Mouse (Mus musculus): ENCODE results near the gene Aven. TPM values are rescaled to one million over a fixed set of nuclear protein-coding genes. Genes with fewer than 3 reads are reported as not detected.
A peak's percentile ranks its signal among the peaks of the same experiment; 100 is the strongest.

Aven gene
- total and polyA plus RNA-seq, 2 experiments from 2014 or later = 3.2 to 4.3 TPM

DNA sequence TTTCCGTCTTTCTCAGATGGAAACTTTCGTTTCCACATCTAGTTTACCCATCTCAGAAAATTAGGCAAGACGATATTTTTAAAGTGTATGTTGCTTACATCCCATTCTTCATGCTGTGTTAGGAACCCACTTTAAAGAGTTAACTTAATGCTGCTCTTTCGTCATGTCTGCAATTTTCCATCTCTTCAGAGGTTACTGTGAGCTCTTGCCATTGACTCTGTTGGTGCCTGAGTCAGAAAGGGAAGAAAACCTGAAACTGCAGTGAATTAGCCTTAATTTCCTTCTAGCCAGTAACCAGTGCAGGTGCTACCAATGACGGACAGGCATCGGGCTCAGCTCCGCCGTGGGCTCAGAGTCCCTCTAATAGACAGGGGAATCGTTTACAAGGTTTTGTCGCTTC, 63.8 kb downstream of the Aven start:
- Histone ChIP-seq H3K27me3 (ENCODE audit: insufficient read depth, low read length) (no peaks in the 10 kb centered on the region), H3K36me3 (ENCODE audit: insufficient read depth) (no peaks in the 10 kb centered on the region), H3K9me3 (ENCODE audit: low read length) (no peaks in the 10 kb centered on the region), H3K9ac (no peak overlapping the region), H3K4me1 (ENCODE audit: insufficient read depth) (no peaks in the 10 kb centered on the region), H3K4me3 (ENCODE audit: low read depth, low read length) (no peak overlapping the region), H3K4me2 (ENCODE audit: low read depth) (no peak overlapping the region), H3K27ac (ENCODE audit: low read depth, low read length) (no peak overlapping the region)
- ATAC-seq = no peak
- no peak for TF ChIP-seq CTCF (IDR thresholded peaks at IDR 0.05; ENCODE audit: low read depth)
- WGBS = 90% methylated on average over 10 of the region's 10 CpGs
- DNase-seq = no peak

- no peak for TF ChIP-seq CTCF (IDR thresholded peaks at IDR 0.05; ENCODE audit: low read depth)
- Histone ChIP-seq H3K9me3 (ENCODE audit: low read length) (no peaks in the 10 kb centered on the region), H3K4me3 (ENCODE audit: low read depth, low read length) (no peak overlapping the region), H3K4me2 (ENCODE audit: low read depth) (no peak overlapping the region), H3K27ac (ENCODE audit: low read depth, low read length) (no peak overlapping the region), H3K36me3 (ENCODE audit: insufficient read depth) (no peaks in the 10 kb centered on the region), H3K4me1 (ENCODE audit: insufficient read depth) (no peaks in the 10 kb centered on the region), H3K27me3 (ENCODE audit: insufficient read depth, low read length) (no peaks in the 10 kb centered on the region), H3K9ac (no peak overlapping the region)
- DNase-seq (no peak), ATAC-seq (no peak)
Observed at GRCm38 (mm10) chr2:112557453-112557852, 64.7 kb downstream of the Aven start.

DNA sequence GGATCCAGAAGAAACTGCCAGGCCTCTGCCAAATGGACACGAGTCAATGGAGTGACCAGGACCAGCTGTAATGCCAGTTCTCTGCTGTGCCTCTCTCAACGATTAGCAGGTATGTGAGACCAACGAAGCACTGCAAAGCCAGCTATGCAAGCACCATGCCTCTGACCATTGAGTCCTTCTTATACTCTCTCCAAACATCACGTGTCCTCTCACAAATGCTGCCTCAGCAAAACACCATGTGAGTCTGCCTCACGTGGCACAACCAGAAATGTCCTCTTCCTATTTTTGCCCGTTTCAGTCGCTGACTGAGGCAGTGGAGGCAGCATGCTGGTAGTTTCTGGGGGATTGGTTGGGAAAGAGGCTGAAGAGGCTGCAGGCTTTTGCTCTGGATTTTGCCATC, 68.8 kb downstream of the Aven start:
- TF ChIP-seq CTCF (IDR thresholded peaks at IDR 0.05; ENCODE audit: low read depth) = no peak
- no peaks in the 10 kb centered on the region for H3K36me3 ChIP-seq (ENCODE audit: insufficient read depth)

DNA sequence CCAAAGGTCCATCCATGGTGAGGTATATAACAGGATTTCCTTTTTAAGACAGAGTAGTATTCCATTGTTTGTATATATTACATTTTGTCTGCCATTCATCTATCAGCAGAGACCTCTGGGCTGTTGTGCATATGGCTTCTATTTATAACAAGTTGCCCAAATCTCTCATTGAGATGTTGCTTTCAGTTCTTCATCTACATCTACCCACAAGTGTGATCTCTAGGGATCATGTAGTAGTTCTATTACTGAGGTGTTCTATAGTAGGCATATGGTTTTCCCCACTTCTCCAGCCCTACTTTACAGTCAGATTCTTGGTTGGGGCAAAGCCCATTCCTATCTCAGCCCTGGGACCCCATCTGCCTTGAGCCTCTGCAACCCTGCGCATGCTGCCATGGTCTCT, 72.3 kb downstream of the Aven start:
- WGBS = 96% methylated on average over 1 of the region's 1 CpGs
- no peak for TF ChIP-seq CTCF (IDR thresholded peaks at IDR 0.05; ENCODE audit: low read depth)

More for the DNA sequence above, 68.8 kb downstream of the Aven start:
- no peak overlapping the region for H3K4me3 ChIP-seq (ENCODE audit: low read depth, low read length)
- no peak overlapping the region for H3K27ac ChIP-seq (ENCODE audit: low read depth, low read length)
- H3K9me3 ChIP-seq (ENCODE audit: low read length) = no peaks in the 10 kb centered on the region
- H3K27me3 ChIP-seq (ENCODE audit: insufficient read depth, low read length) = no peaks in the 10 kb centered on the region
- H3K9ac ChIP-seq = no peak overlapping the region
- 93% methylated on average over 7 of the region's 7 CpGs for WGBS
- no peaks in the 10 kb centered on the region for H3K4me1 ChIP-seq (ENCODE audit: insufficient read depth)
- no peak for ATAC-seq
- no peak for DNase-seq
- no peak overlapping the region for H3K4me2 ChIP-seq (ENCODE audit: low read depth)

DNA sequence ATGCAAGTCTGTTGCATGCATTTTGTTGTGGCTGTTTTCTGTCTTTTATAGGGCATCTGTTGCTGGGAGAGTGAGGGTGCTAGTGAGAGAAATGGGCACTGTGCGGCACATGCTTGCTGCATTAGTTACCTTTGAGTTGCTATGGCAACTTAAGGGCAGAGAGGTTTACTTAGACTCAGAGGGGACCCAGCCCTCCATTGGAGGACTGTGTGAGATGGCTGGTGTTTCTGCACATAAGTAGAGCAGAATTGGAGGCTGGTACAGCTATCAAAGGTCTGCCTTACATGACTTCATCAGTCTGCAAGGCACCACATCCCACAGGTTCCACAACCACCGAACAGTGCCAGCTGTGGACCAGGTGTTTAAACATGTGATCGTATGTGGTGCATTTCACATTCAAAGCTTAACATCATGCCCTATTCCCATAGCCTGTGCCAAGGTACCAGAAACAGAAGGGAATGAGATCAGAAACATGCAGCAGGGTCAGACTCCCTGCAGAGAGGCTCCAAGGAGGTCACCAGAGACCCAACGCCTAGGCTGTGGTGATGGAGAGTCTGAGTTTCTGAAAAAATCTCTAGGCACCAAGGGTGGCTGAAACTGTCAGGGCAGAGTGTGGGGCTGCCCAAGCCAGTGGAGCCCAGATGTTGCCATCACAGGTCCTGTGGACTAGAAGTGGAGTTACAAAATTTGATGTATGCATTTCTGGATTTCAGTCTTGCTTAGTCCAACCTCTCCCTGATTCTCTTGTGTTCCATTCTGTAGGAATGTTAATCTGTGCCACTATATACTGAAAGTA, 73.7 kb downstream of the Aven start:
- TF ChIP-seq CTCF (IDR thresholded peaks at IDR 0.05; ENCODE audit: low read depth) = no peak
- Histone ChIP-seq H3K4me3 (ENCODE audit: low read depth, low read length) (no peak overlapping the region), H3K4me1 (ENCODE audit: insufficient read depth) (no peaks in the 10 kb centered on the region), H3K9me3 (ENCODE audit: low read length) (no peaks in the 10 kb centered on the region), H3K27me3 (ENCODE audit: insufficient read depth, low read length) (no peaks in the 10 kb centered on the region), H3K4me2 (ENCODE audit: low read depth) (no peak overlapping the region), H3K9ac (no peak overlapping the region), H3K36me3 (ENCODE audit: insufficient read depth) (no peaks in the 10 kb centered on the region), H3K27ac (ENCODE audit: low read depth, low read length) (no peak overlapping the region)
- DNase-seq (no peak), ATAC-seq (peak; percentile 81)
- 73% methylated on average over 4 of the region's 4 CpGs for WGBS

More for the DNA sequence above, 72.3 kb downstream of the Aven start:
- Histone ChIP-seq H3K9ac (no peak overlapping the region), H3K4me3 (ENCODE audit: low read depth, low read length) (no peak overlapping the region), H3K4me1 (ENCODE audit: insufficient read depth) (no peaks in the 10 kb centered on the region), H3K9me3 (ENCODE audit: low read length) (no peaks in the 10 kb centered on the region), H3K4me2 (ENCODE audit: low read depth) (no peak overlapping the region), H3K27me3 (ENCODE audit: insufficient read depth, low read length) (no peaks in the 10 kb centered on the region), H3K36me3 (ENCODE audit: insufficient read depth) (no peaks in the 10 kb centered on the region), H3K27ac (ENCODE audit: low read depth, low read length) (no peak overlapping the region)
- ATAC-seq (no peak), DNase-seq (no peak)

DNA sequence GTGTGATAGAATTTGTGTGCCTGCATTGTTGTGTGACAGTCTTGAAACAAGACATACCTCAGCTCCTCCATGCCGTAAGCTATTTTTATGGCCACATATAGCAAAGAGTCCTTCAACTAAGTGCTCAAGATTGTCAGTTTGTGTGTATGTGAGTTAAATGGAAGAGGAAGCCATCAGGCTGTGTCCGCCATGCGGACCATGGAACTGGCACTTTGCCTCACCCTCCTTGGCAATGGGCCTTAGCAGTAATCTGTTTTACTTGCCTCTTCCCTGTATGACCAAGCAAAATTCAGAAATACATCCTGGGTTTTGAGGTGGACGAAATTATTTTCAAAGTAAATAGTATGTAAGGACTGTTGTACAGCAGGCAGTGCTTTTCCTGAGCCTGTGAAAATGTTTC, 75.0 kb downstream of the Aven start:
- WGBS = 79% methylated on average over 4 of the region's 4 CpGs
- H3K27me3 ChIP-seq (ENCODE audit: insufficient read depth, low read length) = no peaks in the 10 kb centered on the region
- DNase-seq (no peak), ATAC-seq (no peak)
- no peak overlapping the region for H3K4me2 ChIP-seq (ENCODE audit: low read depth)
- no peaks in the 10 kb centered on the region for H3K4me1 ChIP-seq (ENCODE audit: insufficient read depth)
- H3K27ac ChIP-seq (ENCODE audit: low read depth, low read length) = no peak overlapping the region
- H3K9ac ChIP-seq = no peak overlapping the region
- no peak overlapping the region for H3K4me3 ChIP-seq (ENCODE audit: low read depth, low read length)
- H3K36me3 ChIP-seq (ENCODE audit: insufficient read depth) = no peaks in the 10 kb centered on the region
- no peak for TF ChIP-seq CTCF (IDR thresholded peaks at IDR 0.05; ENCODE audit: low read depth)
- H3K9me3 ChIP-seq (ENCODE audit: low read length) = no peaks in the 10 kb centered on the region

GRCm38 (mm10) chr2:112590985-112591384, 98.2 kb downstream of the Aven start:
- H3K27me3 ChIP-seq (ENCODE audit: insufficient read depth, low read length) = no peaks in the 10 kb centered on the region
- no peaks in the 10 kb centered on the region for H3K36me3 ChIP-seq (ENCODE audit: insufficient read depth)
- 0 out of 2 replicates have a peak, but pooled peaks cover 5% of the 10 kb centered on the region for H3K4me1 ChIP-seq (ENCODE audit: insufficient read depth)
- no peak overlapping the region for H3K4me3 ChIP-seq (ENCODE audit: low read depth, low read length)
- no peaks in the 10 kb centered on the region for H3K9me3 ChIP-seq (ENCODE audit: low read length)
- H3K27ac ChIP-seq (ENCODE audit: low read depth, low read length) = peak overlapping the region; percentile 77
- DNase-seq (peak; percentile 82), ATAC-seq (peak; percentile 92)
- no peak overlapping the region for H3K9ac ChIP-seq
- 50% methylated on average over 7 of the region's 7 CpGs for WGBS
- TF ChIP-seq CTCF (IDR thresholded peaks at IDR 0.05; ENCODE audit: low read depth) = no peak
- H3K4me2 ChIP-seq (ENCODE audit: low read depth) = no peak overlapping the region

Measured in forebrain, postnatal 0 days (tissue).